25 mouse cellular contexts compared by ENCODE assay signal in genomic region chr14:101417679-101418078, GRCm38 (mm10).
"Had no signal": no experiment of that assay in that cellular context is flagged by ENCODE, and none has a peak within 500 bp of the region (broad histone marks: within the 10 kb centered on the region; RNA-seq: fewer than 3 reads in every experiment).

No protein-coding gene starts in this region.

- ATAC-seq: hindbrain, embryonic 16.5 days; inflammation-experienced regulatory T-cells, adult 6 months; intestine, embryonic 15.5 days; intestine, postnatal 0 days had no signal

- H3K9me3 ChIP-seq: hindbrain, embryonic 10.5 days; hindbrain, embryonic 12.5 days; intestine, embryonic 15.5 days; limb, embryonic 10.5 days; liver, embryonic 13.5 days; liver, embryonic 15.5 days had no signal

- DNase-seq: gastrocnemius, postnatal 10 days; gastrocnemius, postnatal 25 days; heart, adult 2 months; heart, postnatal 10 days; heart, postnatal 4 days; kidney, adult 2 months; kidney, adult 9 months; kidney, postnatal 25 days; liver; liver, embryonic 13.5 days had no signal

- H3K27ac ChIP-seq: gastrocnemius, adult 2 months; heart, adult 2 months; hindbrain, embryonic 10.5 days; hindbrain, embryonic 12.5 days; hindbrain, embryonic 14.5 days; intestine, embryonic 15.5 days; layer of hippocampus, adult 2 months; left cerebral cortex, adult 2 months; limb, embryonic 10.5 days; limb, embryonic 12.5 days; liver, embryonic 13.5 days; liver, embryonic 15.5 days had no signal

- H3K9ac ChIP-seq: heart, embryonic 12.5 days; hindbrain, embryonic 12.5 days; hindbrain, embryonic 14.5 days; intestine, embryonic 15.5 days; limb, embryonic 12.5 days; liver, embryonic 13.5 days; liver, embryonic 15.5 days had no signal

- H3K4me3 ChIP-seq: gastrocnemius, adult 2 months; heart, adult 2 months; heart, embryonic 12.5 days; hindbrain, embryonic 10.5 days; hindbrain, embryonic 12.5 days; intestine, embryonic 15.5 days; layer of hippocampus, adult 2 months; left cerebral cortex, adult 2 months; limb, embryonic 10.5 days; limb, embryonic 12.5 days; liver, embryonic 13.5 days; liver, embryonic 15.5 days had no signal

- H3K4me2 ChIP-seq: heart, embryonic 12.5 days; hindbrain, embryonic 12.5 days; hindbrain, embryonic 14.5 days; intestine, embryonic 15.5 days; limb, embryonic 12.5 days; liver, embryonic 11.5 days; liver, embryonic 13.5 days; liver, embryonic 15.5 days had no signal

- H3K27me3 ChIP-seq: heart, embryonic 12.5 days; hindbrain, embryonic 12.5 days; intestine, embryonic 15.5 days; limb, embryonic 12.5 days; liver, embryonic 13.5 days; liver, embryonic 15.5 days had no signal

- H3K4me1 ChIP-seq: heart, embryonic 12.5 days; hindbrain, embryonic 10.5 days; hindbrain, embryonic 12.5 days; intestine, embryonic 15.5 days; limb, embryonic 10.5 days; limb, embryonic 12.5 days; liver, embryonic 13.5 days; liver, embryonic 15.5 days had no signal

- H3K36me3 ChIP-seq: heart, embryonic 12.5 days; hindbrain, embryonic 10.5 days; hindbrain, embryonic 12.5 days; intestine, embryonic 15.5 days; limb, embryonic 10.5 days; limb, embryonic 12.5 days; liver, embryonic 13.5 days; liver, embryonic 15.5 days had no signal
